Mouse (Mus musculus) limb, embryonic 13.5 days (tissue): Measurements from ENCODE around the gene Ppp2r1a. TPM values are rescaled to one million over a fixed set of nuclear protein-coding genes. Genes with fewer than 3 reads are reported as not detected.
A peak's percentile ranks its signal among the peaks of the same experiment; 100 is the strongest.

Experiments
- ATAC-seq: fragments of 200-750 bp; cut with Nextera tagmentation; 2 replicates; pipeline ENCODE4 v1.8.0; 2017; ENCODE audit warnings: low read depth, moderate number of reproducible peaks, moderate TSS enrichment; ENCODE audit not compliant: low FRiP score
- H3K27ac ChIP-seq: fragments of 300-500 bp; sonication (generic); 2 replicates; pipeline ENCODE4 v1.5.1; 2015; ENCODE audit warnings: inconsistent platforms, mild to moderate bottlenecking, moderate library complexity
- H3K27me3 ChIP-seq: fragments of 300-500 bp; sonication (generic); 2 replicates; pipeline ENCODE4 v1.6.1; 2015; ENCODE audit warnings: mild to moderate bottlenecking, inconsistent platforms
- H3K36me3 ChIP-seq: fragments of 300-500 bp; sonication (generic); 2 replicates; pipeline ENCODE4 v1.6.1; 2015; ENCODE audit warnings: inconsistent platforms, mild to moderate bottlenecking, moderate library complexity
- H3K4me1 ChIP-seq: fragments of 300-500 bp; sonication (generic); 2 replicates; pipeline ENCODE4 v1.6.1; 2015; ENCODE audit warnings: inconsistent platforms
- H3K4me2 ChIP-seq: fragments of 300-500 bp; sonication (generic); replicated peaks from 2 replicates; pipeline ENCODE4 v1.6.1; 2015; ENCODE audit warnings: inconsistent platforms, mild to moderate bottlenecking, moderate library complexity
- H3K4me3 ChIP-seq: fragments of 300-500 bp; sonication (generic); 2 replicates; pipeline ENCODE4 v1.5.1; 2015; ENCODE audit warnings: moderate library complexity, mild to moderate bottlenecking, inconsistent platforms
- H3K9ac ChIP-seq: fragments of 300-500 bp; sonication (generic); 2 replicates; pipeline ENCODE4 v1.6.1; 2015; ENCODE audit warnings: mild to moderate bottlenecking, inconsistent platforms
- H3K9me3 ChIP-seq: fragments of 300-500 bp; sonication (generic); 2 replicates; pipeline ENCODE4 v1.6.1; 2016; ENCODE audit warnings: inconsistent platforms
- WGBS: fragments of 180-500 bp; shearing (Covaris S2); methylation state at CpG from one replicate; pipeline ENCODE4 v1.1.7; 2015; 5-methylcytosine and 5-hydroxymethylcytosine counted together
- polyA plus RNA-seq: library from polyadenylated mRNA; unstranded; fragments of >200 nt; fragmentation: Nextera tagmentation; extraction: Ambion mirVana; gene quantifications from 2 replicates; pipeline ENCODE4 v1.2.1, GENCODE M21; 2015

Ppp2r1a gene
- polyA plus RNA-seq = 375 and 377 TPM in 2 replicates

DNA sequence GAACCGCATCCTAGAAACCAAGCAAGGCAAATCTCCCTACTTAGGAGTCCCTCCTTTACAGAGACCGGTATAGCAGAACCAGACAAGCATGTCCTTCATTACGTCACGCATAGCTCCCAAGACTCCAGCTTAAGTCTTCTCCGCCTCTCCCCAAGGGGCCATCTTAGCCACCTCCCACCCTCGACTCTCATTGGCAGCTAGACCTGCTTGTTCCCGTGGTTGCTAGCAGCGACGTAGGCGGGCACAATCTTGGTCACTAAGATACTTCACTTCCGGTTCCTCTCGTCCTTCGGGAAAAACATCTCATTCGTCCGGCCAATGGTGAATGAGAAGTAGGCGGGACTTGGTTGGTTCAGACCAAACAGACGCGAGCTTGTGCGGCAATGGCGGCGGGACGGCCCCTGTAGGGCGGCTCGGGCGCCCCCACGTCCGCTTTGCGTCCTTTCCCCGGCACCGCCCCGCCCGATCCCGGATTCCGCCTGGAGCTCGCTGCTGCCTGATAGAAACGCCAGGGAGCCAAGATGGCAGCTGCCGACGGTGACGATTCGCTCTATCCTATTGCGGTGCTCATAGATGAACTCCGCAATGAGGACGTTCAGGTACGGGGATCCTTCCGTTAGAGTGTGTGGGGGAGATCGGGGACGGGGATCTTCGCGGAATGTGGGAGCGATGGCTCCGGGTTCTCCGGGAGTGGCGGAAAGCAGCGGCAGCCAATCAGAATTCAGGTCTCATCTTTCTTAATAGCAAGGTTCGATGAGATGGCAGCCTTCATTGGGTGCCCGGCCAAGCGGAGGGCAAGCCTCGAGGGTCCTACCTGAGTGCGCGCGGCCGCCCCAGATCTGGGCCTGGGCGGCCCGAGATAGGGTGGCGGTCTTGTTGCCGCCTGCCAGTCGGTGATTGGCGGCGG, at the start of gene Ppp2r1a:
Gene Ppp2r1a (plus strand): TSS at position 327 of the 907 bp plus-strand sequence.
- peak within 1 kb of the TSS; percentile 89 for H3K9ac ChIP-seq
- peak within 1 kb of the TSS; percentile 97 for H3K27ac ChIP-seq
- H3K27me3 ChIP-seq = no peaks in the 10 kb centered on the region
- no peaks in the 10 kb centered on the region for H3K9me3 ChIP-seq
- peaks cover 40% of the 10 kb centered on the region for H3K4me1 ChIP-seq
- peak within 1 kb of the TSS; percentile 81 for H3K4me2 ChIP-seq
- peak; percentile 99 for ATAC-seq
- under 1% methylated on average over 69 of the region's 69 CpGs for WGBS
- H3K36me3 ChIP-seq = 0 out of 2 replicates have a peak, but pooled peaks cover 4% of the 10 kb centered on the region
- peak within 1 kb of the TSS; percentile 79 for H3K4me3 ChIP-seq

DNA sequence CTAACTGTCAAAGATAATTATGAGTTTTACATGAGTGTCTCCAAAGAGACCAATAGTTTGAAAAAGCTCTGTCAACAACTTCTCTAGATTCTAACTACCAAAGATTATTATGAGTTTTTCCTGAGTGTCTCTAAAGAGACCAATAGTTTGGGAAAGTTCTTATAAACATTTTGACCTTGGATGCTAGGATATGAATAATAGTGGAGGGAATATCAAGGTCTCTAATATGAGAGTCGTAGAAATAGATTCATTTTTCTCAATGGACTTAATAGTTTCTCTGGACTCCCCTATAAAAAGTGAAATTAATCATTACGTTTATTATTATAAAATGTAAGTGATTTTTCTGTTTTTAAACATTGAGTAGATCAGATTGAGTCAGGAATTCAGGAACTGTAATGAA, 40.1 kb upstream of the Ppp2r1a start, which contains the start of gene Vmn1r231:
Gene Vmn1r231 (minus strand): TSS at position 101 of the 400 bp plus-strand sequence.
- Histone ChIP-seq H3K9me3 (no peaks in the 10 kb centered on the region), H3K36me3 (no peaks in the 10 kb centered on the region), H3K4me2 (no peak within 1 kb of the TSS), H3K9ac (no peak within 1 kb of the TSS), H3K27me3 (no peaks in the 10 kb centered on the region), H3K4me1 (no peaks in the 10 kb centered on the region), H3K4me3 (no peak within 1 kb of the TSS), H3K27ac (no peak within 1 kb of the TSS)
- no peak for ATAC-seq
- WGBS = 64% methylated on average over 2 of the region's 2 CpGs

DNA sequence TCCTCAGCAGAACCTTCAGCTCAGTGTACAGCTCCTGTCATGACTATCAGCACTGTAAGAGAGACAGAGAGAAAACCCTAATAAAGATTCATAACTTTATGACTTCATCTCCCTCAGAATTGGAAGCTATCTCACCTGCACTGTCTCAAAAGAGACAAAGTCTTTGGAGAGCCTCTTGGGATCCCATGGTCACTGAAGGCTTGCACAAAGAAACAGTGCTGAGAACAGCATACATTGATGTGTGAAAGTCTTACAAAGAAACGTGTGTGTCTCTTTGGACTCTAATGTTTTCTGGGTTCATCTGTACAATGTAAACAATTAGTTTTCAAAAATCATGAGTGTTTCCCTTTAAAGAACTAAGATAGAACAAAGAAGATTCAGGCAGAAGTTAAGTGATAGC, 25.5 kb upstream of the Ppp2r1a start, which contains the start of gene Vmn1r232:
Gene Vmn1r232 (minus strand): TSS at position 101 of the 400 bp plus-strand sequence.
- 47% methylated on average over 1 of the region's 1 CpGs for WGBS
- Histone ChIP-seq H3K4me1 (no peaks in the 10 kb centered on the region), H3K27ac (no peak within 1 kb of the TSS), H3K36me3 (no peaks in the 10 kb centered on the region), H3K9me3 (no peaks in the 10 kb centered on the region), H3K9ac (no peak within 1 kb of the TSS), H3K4me2 (no peak within 1 kb of the TSS), H3K4me3 (no peak within 1 kb of the TSS), H3K27me3 (no peaks in the 10 kb centered on the region)
- ATAC-seq = no peak

GRCm38 (mm10) chr17:20944226-20944625, 885 bp upstream of the Ppp2r1a start:
- H3K4me1 ChIP-seq = peaks cover 30% of the 10 kb centered on the region
- H3K4me3 ChIP-seq = peak overlapping the region; percentile 57
- H3K9ac ChIP-seq = peak overlapping the region; percentile 63
- no peaks in the 10 kb centered on the region for H3K36me3 ChIP-seq
- H3K27me3 ChIP-seq = no peaks in the 10 kb centered on the region
- ATAC-seq = no peak
- H3K27ac ChIP-seq = peak overlapping the region; percentile 92
- 43% methylated on average over 3 of the region's 3 CpGs for WGBS
- no peaks in the 10 kb centered on the region for H3K9me3 ChIP-seq
- peak overlapping the region; percentile 68 for H3K4me2 ChIP-seq

DNA sequence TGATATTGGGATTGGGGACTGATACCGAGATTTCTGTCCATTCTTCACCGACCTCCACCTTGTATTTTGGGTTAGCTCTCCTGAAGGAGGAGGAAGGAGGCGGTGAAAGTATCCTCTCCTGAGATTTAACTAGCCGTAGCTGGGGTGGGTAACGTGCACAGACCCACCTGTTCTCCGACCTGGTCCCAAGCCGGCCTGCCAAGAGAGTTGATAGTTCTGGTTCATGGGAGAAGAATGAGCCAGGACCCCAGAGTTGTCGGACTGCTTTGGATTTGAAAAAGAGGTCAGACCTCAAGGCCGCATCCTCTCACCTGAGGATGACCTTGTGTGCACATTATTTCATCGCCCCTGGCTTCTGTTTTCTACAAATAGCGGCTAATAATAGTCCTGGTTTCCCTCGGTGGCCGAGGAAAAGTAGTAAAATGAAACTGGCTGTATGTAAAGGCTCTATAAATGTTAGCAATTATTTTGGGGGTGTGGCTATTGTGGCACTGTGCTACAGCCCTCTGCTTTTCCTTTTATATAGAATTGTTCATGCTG, 985 bp downstream of the Ppp2r1a start:
- peak overlapping the region; percentile 81 for H3K4me2 ChIP-seq
- H3K36me3 ChIP-seq = 0 out of 2 replicates have a peak, but pooled peaks cover 4% of the 10 kb centered on the region
- H3K9me3 ChIP-seq = no peaks in the 10 kb centered on the region
- H3K9ac ChIP-seq = peak overlapping the region; percentile 89
- ATAC-seq = no peak
- H3K27ac ChIP-seq = peak overlapping the region; percentile 97
- under 1% methylated on average over 13 of the region's 13 CpGs for WGBS
- H3K4me1 ChIP-seq = peaks cover 40% of the 10 kb centered on the region
- peak overlapping the region; percentile 79 for H3K4me3 ChIP-seq
- no peaks in the 10 kb centered on the region for H3K27me3 ChIP-seq

DNA sequence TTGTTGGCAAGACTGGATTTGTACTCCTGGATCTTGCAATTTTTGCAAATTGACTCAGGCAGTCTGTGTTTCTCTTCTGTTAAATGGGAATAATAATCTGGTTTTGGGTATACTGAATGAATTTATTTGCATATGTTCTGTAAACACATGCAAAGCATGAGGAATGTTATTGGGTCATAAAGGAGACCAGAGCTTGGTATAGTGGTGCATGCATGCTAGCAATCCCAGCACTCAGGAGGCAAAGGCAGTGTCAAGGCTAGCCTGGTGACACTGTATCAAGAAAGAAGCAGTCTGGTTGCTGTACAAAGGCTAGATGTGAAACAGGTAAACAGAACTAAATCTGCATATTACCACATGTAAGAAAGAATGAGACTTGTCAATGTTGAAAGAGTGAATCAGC, 1.5 kb downstream of the Ppp2r1a start:
- Histone ChIP-seq H3K4me2 (peak overlapping the region; percentile 81), H3K27me3 (no peaks in the 10 kb centered on the region), H3K4me3 (peak overlapping the region; percentile 79), H3K9ac (peak overlapping the region; percentile 89), H3K36me3 (peaks cover 6% of the 10 kb centered on the region), H3K9me3 (no peaks in the 10 kb centered on the region), H3K4me1 (peaks cover 40% of the 10 kb centered on the region), H3K27ac (no peak overlapping the region; the same call in 1 of the 2 replicates)
- no peak for ATAC-seq

DNA sequence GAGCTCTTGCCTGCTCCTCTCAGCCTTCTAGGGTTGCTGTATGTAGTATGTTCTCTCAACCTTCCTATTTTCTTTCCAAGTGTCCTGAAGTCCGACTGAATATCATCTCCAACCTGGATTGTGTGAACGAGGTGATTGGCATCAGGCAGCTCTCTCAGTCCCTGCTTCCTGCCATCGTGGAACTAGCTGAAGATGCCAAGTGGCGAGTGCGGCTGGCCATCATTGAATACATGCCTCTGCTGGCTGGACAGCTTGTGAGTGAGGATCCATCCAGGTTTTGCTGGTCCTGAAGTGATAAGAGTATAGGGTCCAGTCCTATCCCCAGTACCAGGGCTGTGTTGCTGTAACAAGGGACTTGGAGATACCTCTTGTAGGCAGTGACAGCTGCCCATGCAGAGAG, 15.3 kb downstream of the Ppp2r1a start:
- WGBS = 89% methylated on average over 5 of the region's 5 CpGs
- H3K4me2 ChIP-seq = no peak overlapping the region
- no peak overlapping the region for H3K9ac ChIP-seq
- no peaks in the 10 kb centered on the region for H3K4me1 ChIP-seq
- H3K4me3 ChIP-seq = no peak overlapping the region
- H3K9me3 ChIP-seq = no peaks in the 10 kb centered on the region
- no peaks in the 10 kb centered on the region for H3K27me3 ChIP-seq
- H3K36me3 ChIP-seq = peaks cover 99% of the 10 kb centered on the region
- H3K27ac ChIP-seq = no peak overlapping the region
- no peak for ATAC-seq

DNA sequence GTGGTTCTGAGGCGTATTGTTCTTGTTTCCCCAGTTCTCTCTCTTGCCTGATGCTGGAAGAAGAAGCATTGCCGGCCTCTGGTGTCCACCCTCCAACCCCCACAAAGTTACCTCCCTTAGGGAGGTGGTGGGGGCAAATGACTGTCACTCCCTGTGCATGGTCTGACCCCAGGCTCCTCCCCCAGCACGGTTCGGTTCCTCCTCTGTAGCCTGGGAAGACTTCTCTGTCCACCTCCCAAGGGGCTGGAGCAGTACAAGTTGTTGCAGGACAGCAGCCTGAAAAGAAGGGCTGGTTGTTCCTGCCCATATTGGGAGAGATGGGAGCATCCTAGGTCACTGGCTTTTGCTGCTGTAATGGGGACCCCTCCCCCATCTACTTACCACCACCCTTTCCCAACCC, 20.3 kb downstream of the Ppp2r1a start:
- Histone ChIP-seq H3K4me3 (no peak overlapping the region), H3K9ac (no peak overlapping the region), H3K27me3 (no peaks in the 10 kb centered on the region), H3K9me3 (no peaks in the 10 kb centered on the region), H3K4me2 (no peak overlapping the region), H3K27ac (no peak overlapping the region), H3K4me1 (no peaks in the 10 kb centered on the region), H3K36me3 (peaks cover 94% of the 10 kb centered on the region)
- WGBS = 95% methylated on average over 4 of the region's 4 CpGs
- no peak for ATAC-seq

GRCm38 (mm10) chr17:20966681-20967080, 21.6 kb downstream of the Ppp2r1a start:
- no peaks in the 10 kb centered on the region for H3K9me3 ChIP-seq
- no peaks in the 10 kb centered on the region for H3K27me3 ChIP-seq
- no peaks in the 10 kb centered on the region for H3K4me1 ChIP-seq
- no peak overlapping the region for H3K4me3 ChIP-seq
- no peak for ATAC-seq
- no peak overlapping the region for H3K9ac ChIP-seq
- H3K27ac ChIP-seq = no peak overlapping the region
- H3K36me3 ChIP-seq = peaks cover 82% of the 10 kb centered on the region
- no peak overlapping the region for H3K4me2 ChIP-seq

DNA sequence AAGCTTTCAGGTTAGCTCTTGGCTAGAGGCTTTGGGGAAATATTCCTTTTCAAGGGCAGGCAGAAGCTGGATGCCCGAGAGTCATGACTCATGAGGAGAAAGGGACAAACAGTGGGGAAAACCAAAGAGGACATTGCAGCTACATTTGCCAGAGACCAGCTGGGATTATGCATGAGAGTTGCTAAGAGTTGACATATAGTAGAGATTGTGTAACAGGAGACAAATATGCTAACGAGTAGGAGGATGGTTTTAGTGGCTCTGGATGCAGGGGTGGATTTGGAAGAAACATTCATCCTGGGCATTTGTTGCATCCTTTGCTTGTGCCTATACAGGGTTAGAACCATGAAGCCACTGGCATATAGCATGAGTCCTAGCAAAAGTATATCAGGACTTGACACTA, 48.6 kb downstream of the Ppp2r1a start:
- Histone ChIP-seq H3K9ac (no peak overlapping the region), H3K36me3 (no peaks in the 10 kb centered on the region), H3K4me3 (no peak overlapping the region), H3K27ac (no peak overlapping the region), H3K27me3 (no peaks in the 10 kb centered on the region), H3K4me1 (no peaks in the 10 kb centered on the region), H3K4me2 (no peak overlapping the region), H3K9me3 (no peaks in the 10 kb centered on the region)
- no peak for ATAC-seq
- WGBS = 69% methylated on average over 2 of the region's 2 CpGs

- Histone ChIP-seq H3K4me3 (no peak within 1 kb of the TSS), H3K27me3 (no peaks in the 10 kb centered on the region), H3K36me3 (no peaks in the 10 kb centered on the region), H3K4me1 (no peaks in the 10 kb centered on the region), H3K4me2 (no peak within 1 kb of the TSS), H3K9ac (no peak within 1 kb of the TSS), H3K27ac (no peak within 1 kb of the TSS), H3K9me3 (no peaks in the 10 kb centered on the region)
- ATAC-seq = no peak
Measured at GRCm38 (mm10) chr17:20996364-20996763, 51.3 kb downstream of the Ppp2r1a start, which contains the start of gene Vmn1r233. Gene Vmn1r233 (minus strand): TSS chr17:20996464.
